Mouse (Mus musculus) midbrain, embryonic 14.5 days (tissue): ENCODE results near the gene Cxcr5. TPM values are rescaled to one million over a fixed set of nuclear protein-coding genes. Genes with fewer than 3 reads are reported as not detected.

Source experiments
- ATAC-seq: fragments of 200-750 bp; cut with Nextera tagmentation; 2 replicates; pipeline ENCODE4 v1.8.0; 2017; ENCODE audit warnings: moderate number of reproducible peaks, moderate library complexity; ENCODE audit not compliant: low FRiP score, low TSS enrichment
- DNase-seq: peaks from one replicate; pipeline ENCODE4 v3.0.0-alpha.2; 2015
- H3K27ac ChIP-seq: fragments of 300-500 bp; sonication (generic); replicated peaks from 2 replicates; pipeline ENCODE4 v1.5.1; 2014; ENCODE audit warnings: mild to moderate bottlenecking, low read depth, low read length, moderate library complexity
- H3K27me3 ChIP-seq: fragments of 300-500 bp; sonication (generic); 2 replicates; pipeline ENCODE4 v1.6.1; 2014; ENCODE audit warnings: low read length, control low read depth, mixed read lengths; ENCODE audit not compliant: control insufficient read depth, insufficient read depth
- H3K36me3 ChIP-seq: fragments of 300-500 bp; sonication (generic); 2 replicates; pipeline ENCODE4 v1.6.1; 2014; ENCODE audit warnings: low read length, control low read depth; ENCODE audit not compliant: control insufficient read depth, insufficient read depth
- H3K4me1 ChIP-seq: fragments of 300-500 bp; sonication (generic); 2 replicates; pipeline ENCODE4 v1.6.1; 2014; ENCODE audit warnings: mild to moderate bottlenecking, antibody characterized with exemption, low read length, control low read depth; ENCODE audit not compliant: control insufficient read depth, insufficient read depth
- H3K4me2 ChIP-seq: fragments of 300-500 bp; sonication (generic); 2 replicates; pipeline ENCODE4 v1.6.1; 2014; ENCODE audit warnings: mild to moderate bottlenecking, low read length, moderate library complexity
- H3K4me3 ChIP-seq: fragments of 300-500 bp; sonication (generic); replicated peaks from 2 replicates; pipeline ENCODE4 v1.5.1; 2014; ENCODE audit warnings: low read depth, low read length
- H3K9ac ChIP-seq: fragments of 300-500 bp; sonication (generic); replicated peaks from 2 replicates; pipeline ENCODE4 v1.6.1; 2014; ENCODE audit warnings: mild to moderate bottlenecking, low read length, moderate library complexity
- H3K9me3 ChIP-seq: fragments of 300-500 bp; sonication (generic); 2 replicates; pipeline ENCODE4 v1.6.1; 2016; ENCODE audit warnings: low read length, control low read depth, mixed read lengths; ENCODE audit not compliant: control insufficient read depth
- WGBS: fragments of 180-500 bp; shearing (Covaris S2); extraction: QIAGEN DNeasy Blood & Tissue Kit; methylation state at CpG from one replicate; pipeline ENCODE4 v1.1.7; 2014; 5-methylcytosine and 5-hydroxymethylcytosine counted together
- polyA plus RNA-seq: library from polyadenylated mRNA; unstranded; fragments of >200 nt; fragmentation: Nextera tagmentation; extraction: Ambion mirVana; gene quantifications from 2 replicates; pipeline ENCODE4 v1.2.1, GENCODE M21; 2014

Cxcr5 gene
- polyA plus RNA-seq, 1 experiment from 2014 or later, result not detected

- no peak for ATAC-seq
Observed at GRCm38 (mm10) chr9:44591595-44592188, 30.0 kb upstream of the Cxcr5 start.

DNA sequence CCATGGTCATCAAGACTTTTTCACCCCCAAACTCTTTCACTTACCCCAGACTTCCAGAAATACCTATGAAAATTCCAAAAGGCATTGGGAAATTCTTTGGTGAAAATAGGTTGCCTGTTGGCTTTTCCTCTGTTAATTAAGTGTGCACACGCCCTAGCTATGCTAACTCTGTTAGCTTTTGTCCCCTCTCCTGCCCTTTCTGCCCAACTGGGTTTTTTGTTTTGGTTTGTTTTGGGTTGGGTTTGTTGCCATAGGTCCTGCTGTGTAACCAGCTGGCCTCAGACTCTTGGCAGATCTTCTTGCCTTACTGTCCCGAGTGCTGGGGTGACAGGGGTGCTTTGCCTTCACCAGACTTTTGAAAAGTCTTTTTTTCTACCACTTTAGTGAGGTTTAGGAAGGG, 29.3 kb upstream of the Cxcr5 start:
- no peak overlapping the region for H3K9ac ChIP-seq
- no peaks in the 10 kb centered on the region for H3K4me1 ChIP-seq
- H3K27me3 ChIP-seq, result no peaks in the 10 kb centered on the region
- no peak for DNase-seq
- 9% methylated on average over 2 of the region's 2 CpGs for WGBS
- H3K27ac ChIP-seq, result no peak overlapping the region
- no peak for ATAC-seq
- no peaks in the 10 kb centered on the region for H3K9me3 ChIP-seq
- no peak overlapping the region for H3K4me3 ChIP-seq
- H3K36me3 ChIP-seq, result no peaks in the 10 kb centered on the region
- H3K4me2 ChIP-seq, result no peak overlapping the region

More at GRCm38 (mm10) chr9:44591595-44592188, 30.0 kb upstream of the Cxcr5 start:
- no peaks in the 10 kb centered on the region for H3K36me3 ChIP-seq
- H3K27ac ChIP-seq, result no peak overlapping the region
- no peaks in the 10 kb centered on the region for H3K27me3 ChIP-seq
- WGBS, result 78% methylated on average over 7 of the region's 7 CpGs
- H3K9ac ChIP-seq, result no peak overlapping the region
- no peaks in the 10 kb centered on the region for H3K9me3 ChIP-seq
- no peak overlapping the region for H3K4me2 ChIP-seq
- no peak overlapping the region for H3K4me3 ChIP-seq
- no peaks in the 10 kb centered on the region for H3K4me1 ChIP-seq
- DNase-seq, result no peak

GRCm38 (mm10) chr9:44589095-44589494, 27.4 kb upstream of the Cxcr5 start:
- Histone ChIP-seq H3K4me3 (no peak overlapping the region), H3K9ac (no peak overlapping the region), H3K9me3 (no peaks in the 10 kb centered on the region), H3K27ac (no peak overlapping the region), H3K36me3 (no peaks in the 10 kb centered on the region), H3K4me1 (no peaks in the 10 kb centered on the region), H3K27me3 (no peaks in the 10 kb centered on the region), H3K4me2 (no peak overlapping the region)
- DNase-seq (no peak), ATAC-seq (no peak)

- Histone ChIP-seq H3K36me3 (no peaks in the 10 kb centered on the region), H3K9me3 (no peaks in the 10 kb centered on the region), H3K4me1 (no peaks in the 10 kb centered on the region), H3K4me3 (no peak overlapping the region), H3K27me3 (no peaks in the 10 kb centered on the region), H3K4me2 (no peak overlapping the region), H3K9ac (no peak overlapping the region), H3K27ac (no peak overlapping the region)
- 80% methylated on average over 9 of the region's 9 CpGs for WGBS
- no peak for ATAC-seq
- no peak for DNase-seq
Observed at GRCm38 (mm10) chr9:44588605-44589004, 26.9 kb upstream of the Cxcr5 start.

DNA sequence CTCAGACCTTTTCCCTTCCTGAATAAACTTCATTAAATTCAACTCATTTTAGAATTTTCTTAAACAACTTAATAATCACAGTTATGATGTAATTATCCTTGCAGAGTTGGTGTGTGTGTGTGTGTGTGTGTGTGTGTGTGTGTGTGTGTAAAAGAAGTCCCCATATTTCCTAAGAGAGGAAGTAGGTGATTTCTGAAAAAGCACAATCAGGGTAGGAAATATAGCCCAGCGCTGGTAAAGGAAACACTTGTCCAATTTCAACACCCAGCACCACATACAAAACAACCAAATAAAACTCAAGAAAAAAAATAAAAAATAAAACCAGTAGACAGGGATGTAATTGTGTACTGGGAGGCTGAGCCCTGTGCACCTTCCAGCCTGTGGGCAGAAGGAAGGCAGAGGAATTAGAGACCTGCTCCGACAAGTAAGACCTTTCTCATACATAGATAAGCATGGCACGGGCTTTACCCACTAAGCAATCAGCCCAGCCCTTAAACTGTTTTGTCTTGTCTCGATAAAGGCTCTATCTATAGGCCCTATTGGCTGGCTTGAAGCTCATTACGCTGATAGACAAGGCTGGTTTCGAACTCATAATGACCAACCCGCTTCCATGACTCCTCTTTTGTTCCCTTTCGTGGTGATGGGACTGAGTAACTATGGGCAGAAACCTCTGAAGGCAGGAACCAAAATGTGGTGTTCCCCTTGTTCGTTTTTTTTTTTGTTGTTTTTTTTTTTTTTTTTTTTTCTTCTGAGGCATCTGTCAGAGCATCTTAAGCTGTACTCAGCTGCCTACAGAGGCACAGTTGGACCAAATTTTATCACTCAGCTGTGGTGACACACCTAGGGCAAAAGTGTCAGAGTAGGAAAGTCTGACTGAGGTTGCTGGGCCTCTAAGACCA, 25.8 kb upstream of the Cxcr5 start:
- Histone ChIP-seq H3K9ac (no peak overlapping the region), H3K36me3 (no peaks in the 10 kb centered on the region), H3K4me2 (no peak overlapping the region), H3K4me1 (no peaks in the 10 kb centered on the region), H3K9me3 (no peaks in the 10 kb centered on the region), H3K27me3 (no peaks in the 10 kb centered on the region), H3K27ac (no peak overlapping the region), H3K4me3 (no peak overlapping the region)
- 88% methylated on average over 9 of the region's 9 CpGs for WGBS
- DNase-seq (no peak), ATAC-seq (no peak)

DNA sequence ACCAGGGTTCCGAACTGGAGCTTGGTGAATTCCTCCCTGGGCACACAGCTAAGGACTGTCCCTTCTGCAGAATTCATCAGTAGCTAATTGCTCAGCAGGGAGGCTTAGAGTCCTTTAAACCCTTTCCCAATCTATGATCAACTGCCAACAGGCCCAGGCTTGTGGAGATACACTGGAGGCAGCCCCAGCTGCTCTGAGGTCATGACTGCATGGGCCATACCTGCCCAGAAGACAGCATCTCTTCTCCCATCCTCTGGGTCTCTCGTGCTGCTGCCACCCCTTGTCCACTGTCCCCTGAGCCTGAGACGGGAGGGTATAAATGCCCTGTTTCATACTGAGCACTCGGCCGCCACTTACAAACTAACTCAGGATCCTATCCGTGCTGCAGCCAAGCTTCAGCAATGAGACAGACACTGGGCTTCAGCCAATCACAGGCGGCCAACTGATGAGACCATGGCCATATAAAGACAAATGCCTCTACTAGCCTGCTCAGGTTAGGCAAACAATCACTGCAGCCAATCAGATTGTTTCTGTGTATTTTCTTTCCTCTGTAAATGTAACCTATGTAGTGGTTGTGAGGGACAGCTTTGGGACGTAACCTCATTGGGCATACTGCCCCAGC, 25.1 kb upstream of the Cxcr5 start:
- Histone ChIP-seq H3K27ac (no peak overlapping the region), H3K4me1 (no peaks in the 10 kb centered on the region), H3K9me3 (no peaks in the 10 kb centered on the region), H3K9ac (no peak overlapping the region), H3K4me2 (no peak overlapping the region), H3K4me3 (no peak overlapping the region), H3K27me3 (no peaks in the 10 kb centered on the region), H3K36me3 (no peaks in the 10 kb centered on the region)
- ATAC-seq, result no peak
- no peak for DNase-seq
- 70% methylated on average over 8 of the region's 8 CpGs for WGBS

DNA sequence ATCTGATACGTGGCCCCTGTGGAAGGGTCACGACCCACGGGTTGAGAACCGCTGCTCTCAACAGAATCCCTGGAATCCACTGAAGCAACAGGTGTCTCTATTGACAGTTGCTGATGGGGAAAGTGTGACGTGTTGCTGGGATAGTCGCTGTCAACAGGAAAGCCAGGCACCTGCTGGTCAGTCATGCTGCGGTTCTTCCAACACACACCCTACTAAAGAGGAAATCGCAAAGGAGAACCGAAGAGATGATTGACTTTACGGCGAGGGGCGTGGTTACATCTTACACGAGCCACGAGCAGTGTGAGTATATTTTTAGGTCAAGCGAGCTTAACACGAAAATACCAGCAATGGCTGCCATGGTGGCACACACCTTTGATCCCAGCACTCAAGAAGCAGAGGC, 20.7 kb upstream of the Cxcr5 start:
- H3K36me3 ChIP-seq, result no peaks in the 10 kb centered on the region
- no peak for DNase-seq
- H3K27me3 ChIP-seq, result no peaks in the 10 kb centered on the region
- no peak overlapping the region for H3K4me3 ChIP-seq
- H3K9ac ChIP-seq, result no peak overlapping the region
- H3K9me3 ChIP-seq, result no peaks in the 10 kb centered on the region
- no peak overlapping the region for H3K4me2 ChIP-seq
- ATAC-seq, result no peak
- 89% methylated on average over 16 of the region's 16 CpGs for WGBS
- H3K4me1 ChIP-seq, result no peaks in the 10 kb centered on the region
- H3K27ac ChIP-seq, result no peak overlapping the region

DNA sequence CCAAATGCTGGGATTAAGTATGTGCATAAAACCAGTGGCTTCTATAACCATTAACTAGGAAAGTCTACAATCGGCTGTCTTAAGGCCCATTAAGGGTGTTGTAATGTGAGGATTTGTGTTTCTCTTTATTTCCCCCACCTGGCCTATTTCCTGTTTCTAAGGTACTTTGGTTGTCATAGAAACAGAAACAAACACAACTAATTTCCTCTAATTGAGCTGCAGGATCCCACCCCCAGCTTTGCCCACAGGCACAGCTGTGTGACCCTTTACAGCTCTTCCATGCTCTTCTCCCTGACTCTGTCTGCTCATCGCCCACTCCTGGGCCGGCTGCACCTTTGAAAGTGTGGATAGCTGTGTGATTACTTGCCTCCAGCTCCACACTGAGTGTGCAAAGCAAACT, 19.7 kb upstream of the Cxcr5 start:
- H3K27ac ChIP-seq, result no peak overlapping the region
- no peak overlapping the region for H3K4me2 ChIP-seq
- no peak overlapping the region for H3K4me3 ChIP-seq
- H3K27me3 ChIP-seq, result no peaks in the 10 kb centered on the region
- no peaks in the 10 kb centered on the region for H3K36me3 ChIP-seq
- WGBS, result 64% methylated on average over 3 of the region's 3 CpGs
- no peak overlapping the region for H3K9ac ChIP-seq
- ATAC-seq, result no peak
- no peaks in the 10 kb centered on the region for H3K9me3 ChIP-seq
- DNase-seq, result no peak
- H3K4me1 ChIP-seq, result no peaks in the 10 kb centered on the region
